Mouse (Mus musculus): Measurements from ENCODE around the gene Dnajb12. TPM values are rescaled to one million over a fixed set of nuclear protein-coding genes. Genes with fewer than 3 reads are reported as not detected.

Dnajb12 gene
- polyA plus RNA-seq, 2 experiments = 12.0 to 12.4 TPM

DNA sequence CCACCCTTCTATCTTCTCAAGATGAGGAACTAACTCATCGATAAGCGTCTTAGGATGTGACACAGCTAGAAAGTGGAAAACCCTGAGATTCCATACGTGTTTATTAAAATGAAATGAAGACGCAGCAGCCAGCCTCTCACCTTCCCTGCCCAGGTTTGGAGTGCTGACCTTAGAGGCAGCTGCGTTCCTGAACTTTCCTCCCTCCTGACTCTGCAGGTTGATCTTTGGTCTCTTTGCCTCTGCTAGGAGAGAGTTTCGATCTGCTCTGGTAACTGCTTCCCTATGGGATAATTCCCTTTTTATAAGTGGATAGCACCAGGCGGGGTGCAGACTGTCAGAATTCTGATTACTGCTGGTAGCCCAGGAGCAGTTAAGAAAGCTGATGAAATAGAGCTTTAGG lies 1.5 kb downstream of the Dnajb12 start:
- TF ChIP-seq EP300 (IDR thresholded peaks at IDR 0.05; ENCODE audit: low read depth) = no peak
- TF ChIP-seq CTCF (IDR thresholded peaks at IDR 0.05; ENCODE audit: low read depth) = no peak
- Histone ChIP-seq H3K4me2 (ENCODE audit: low read depth) (peak overlapping the region; percentile 93), H3K27me3 (ENCODE audit: control insufficient read depth, insufficient read depth, low read length) (no peaks in the 10 kb centered on the region), H3K9ac (replicated peaks) (peak overlapping the region; percentile 100), H3K27ac (peak overlapping the region; percentile 99), H3K4me3 (ENCODE audit: insufficient read depth in 1 of 2, low read depth in 2 of 2, low read length in 2 of 2) (peak overlapping the region; percentile 95 to 99), H3K36me3 (replicated peaks; ENCODE audit: control insufficient read depth, insufficient read depth, low read depth) (no peaks in the 10 kb centered on the region; the same call in 1 of the 2 replicates), H3K4me1 (replicated peaks; ENCODE audit: control insufficient read depth in 2 of 2, insufficient read depth in 2 of 2, low read length in 1 of 2) (peaks cover 43 to 50% of the 10 kb centered on the region in 2 experiments), H3K9me3 (ENCODE audit: control insufficient read depth, low read length) (no peaks in the 10 kb centered on the region)
- ATAC-seq (ENCODE audit: insufficient read depth) (no peak), DNase-seq (ENCODE audit: low read depth in 3 of 3, low spot score in 3 of 3) (no peak)
- WGBS (ENCODE audit: insufficient replicate concordance) = 51% methylated on average over 7 of the region's 7 CpGs

DNA sequence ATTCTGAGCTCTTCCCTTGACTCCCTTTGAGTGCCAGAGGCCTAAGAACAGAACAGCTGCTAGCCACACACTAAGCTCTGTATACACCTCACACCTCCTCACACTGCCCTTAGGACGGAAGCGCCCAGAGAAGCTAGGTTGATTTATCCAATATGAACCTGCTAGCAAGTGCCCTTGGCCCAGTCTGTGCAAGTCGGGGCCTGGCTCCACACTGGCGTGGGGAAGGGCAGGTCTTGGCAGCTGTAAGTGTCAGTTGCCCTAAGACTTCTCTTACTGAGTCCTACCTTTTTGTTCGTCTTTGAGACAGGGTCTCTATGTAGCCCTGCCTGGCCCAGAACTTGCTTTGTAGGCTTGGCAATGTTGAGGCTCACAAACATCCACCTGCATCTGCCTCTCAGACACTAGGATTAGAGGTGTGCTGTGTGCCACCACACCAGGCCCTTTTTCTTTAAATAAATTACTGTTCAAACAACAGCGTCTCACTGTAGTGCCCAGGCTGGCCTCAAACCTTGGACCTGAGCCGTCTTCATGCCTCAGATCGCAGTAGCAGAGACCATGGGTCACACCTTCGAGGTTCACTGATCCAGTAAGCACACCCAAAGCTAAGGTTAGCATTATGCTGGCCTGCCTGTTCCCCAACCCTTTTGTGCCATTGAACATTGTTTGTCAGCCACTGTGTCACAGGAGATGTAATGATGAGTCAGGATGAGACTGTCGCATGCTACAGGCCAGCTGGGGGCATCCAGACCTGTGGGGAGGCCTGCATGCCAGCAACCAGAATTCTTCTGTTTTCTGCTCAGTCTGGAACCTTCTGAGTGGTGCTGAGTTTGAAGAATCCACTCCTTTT lies 5.2 kb downstream of the Dnajb12 start:
- Histone ChIP-seq H3K4me1 (replicated peaks; ENCODE audit: control insufficient read depth in 2 of 2, insufficient read depth in 2 of 2, low read length in 1 of 2) (peaks cover 21 to 36% of the 10 kb centered on the region in 2 experiments), H3K9ac (replicated peaks) (no peak overlapping the region), H3K4me3 (ENCODE audit: insufficient read depth in 1 of 2, low read depth in 2 of 2, low read length in 2 of 2) (no peak overlapping the region), H3K9me3 (ENCODE audit: control insufficient read depth, low read length) (no peaks in the 10 kb centered on the region), H3K36me3 (replicated peaks; ENCODE audit: control insufficient read depth, insufficient read depth, low read depth) (no peaks in the 10 kb centered on the region; the same call in 1 of the 2 replicates), H3K27ac (peak overlapping the region; percentile 34), H3K27me3 (ENCODE audit: control insufficient read depth, insufficient read depth, low read length) (no peaks in the 10 kb centered on the region), H3K4me2 (ENCODE audit: low read depth) (no peak overlapping the region)
- no peak for TF ChIP-seq CTCF (IDR thresholded peaks at IDR 0.05; ENCODE audit: low read depth)
- no peak for TF ChIP-seq EP300 (IDR thresholded peaks at IDR 0.05; ENCODE audit: low read depth)
- WGBS (ENCODE audit: insufficient replicate concordance) = 86% methylated on average over 10 of the region's 10 CpGs
- DNase-seq (ENCODE audit: low read depth in 3 of 3, low spot score in 3 of 3) (no peak), ATAC-seq (ENCODE audit: insufficient read depth) (no peak)

DNA sequence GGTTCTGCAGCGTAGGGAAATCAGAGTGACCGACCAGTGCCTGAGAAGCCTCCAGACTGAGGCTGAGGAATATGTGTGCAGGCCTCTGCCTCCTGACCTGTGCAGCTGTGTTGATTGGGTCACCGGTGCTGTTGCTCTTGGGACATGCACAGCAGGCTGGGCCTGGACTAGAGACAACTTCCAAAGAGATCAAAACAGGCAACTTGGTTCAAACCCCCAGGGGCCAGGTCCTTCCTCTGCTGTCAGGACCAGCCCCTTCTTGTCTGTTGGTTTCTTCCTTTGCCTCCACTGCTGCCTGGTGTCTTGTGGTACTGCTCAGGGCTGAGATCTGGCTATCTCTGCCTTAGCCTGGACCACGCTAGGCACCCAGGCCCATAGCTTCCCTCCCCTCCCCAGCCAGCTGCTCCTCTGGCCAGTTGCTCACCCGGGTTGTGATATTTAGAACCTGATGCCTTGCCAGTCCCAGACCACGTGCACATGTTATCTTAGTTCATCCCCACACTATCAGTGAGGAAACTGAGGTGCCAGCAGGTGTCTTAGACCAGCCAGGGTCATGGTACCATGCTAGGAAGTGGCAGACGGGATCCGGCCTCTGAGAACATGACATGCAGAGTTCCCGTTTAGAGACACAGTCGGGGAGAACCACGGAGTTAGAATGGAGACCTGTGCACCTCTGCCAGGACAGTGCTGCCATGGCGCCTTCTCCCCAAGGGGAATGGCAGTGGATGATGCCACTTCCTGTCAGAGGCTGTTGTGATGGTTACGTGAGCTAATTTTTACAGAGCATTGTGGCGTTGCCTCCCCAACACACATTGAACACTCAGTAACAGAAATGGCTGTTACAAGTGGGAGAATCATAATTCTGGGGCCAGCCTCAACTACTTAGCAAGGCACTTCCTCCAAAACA lies 6.1 kb downstream of the Dnajb12 start:
- Histone ChIP-seq H3K9ac (replicated peaks) (0 out of 2 replicates have a peak overlapping the region, but pooled peaks have one; percentile 7), H3K36me3 (replicated peaks; ENCODE audit: control insufficient read depth, insufficient read depth, low read depth) (no peaks in the 10 kb centered on the region; the same call in none of the 2 replicates), H3K27ac (peak overlapping the region; percentile 14), H3K4me3 (ENCODE audit: insufficient read depth in 1 of 2, low read depth in 2 of 2, low read length in 2 of 2) (no peak overlapping the region), H3K4me1 (replicated peaks; ENCODE audit: control insufficient read depth in 2 of 2, insufficient read depth in 2 of 2, low read length in 1 of 2) (peaks cover 21 to 35% of the 10 kb centered on the region in 2 experiments), H3K9me3 (ENCODE audit: control insufficient read depth, low read length) (no peaks in the 10 kb centered on the region), H3K4me2 (ENCODE audit: low read depth) (no peak overlapping the region; the same call in 1 of the 2 replicates), H3K27me3 (ENCODE audit: control insufficient read depth, insufficient read depth, low read length) (no peaks in the 10 kb centered on the region)
- ATAC-seq (ENCODE audit: insufficient read depth) = peak; percentile 9; the same call in 1 of the 2 replicates
- WGBS (ENCODE audit: insufficient replicate concordance) = 74% methylated on average over 14 of the region's 14 CpGs
- TF ChIP-seq CTCF (IDR thresholded peaks at IDR 0.05; ENCODE audit: low read depth) (no peak), EP300 (IDR thresholded peaks at IDR 0.05; ENCODE audit: low read depth) (no peak)
- DNase-seq (ENCODE audit: low read depth in 3 of 3, low spot score in 3 of 3) = no peak

- WGBS (ENCODE audit: insufficient replicate concordance) = 89% methylated on average over 1 of the region's 1 CpGs
- Histone ChIP-seq H3K36me3 (replicated peaks; ENCODE audit: control insufficient read depth, insufficient read depth, low read depth) (peaks cover 3% of the 10 kb centered on the region), H3K4me2 (ENCODE audit: low read depth) (no peak overlapping the region; the same call in 1 of the 2 replicates), H3K27me3 (ENCODE audit: control insufficient read depth, insufficient read depth, low read length) (no peaks in the 10 kb centered on the region), H3K9me3 (ENCODE audit: control insufficient read depth, low read length) (no peaks in the 10 kb centered on the region), H3K9ac (replicated peaks) (no peak overlapping the region), H3K4me3 (ENCODE audit: insufficient read depth in 1 of 2, low read depth in 2 of 2, low read length in 2 of 2) (no peak overlapping the region), H3K27ac (peak overlapping the region; percentile 14; the same call in 1 of the 2 replicates), H3K4me1 (replicated peaks; ENCODE audit: control insufficient read depth in 2 of 2, insufficient read depth in 2 of 2, low read length in 1 of 2) (peaks cover 14 to 29% of the 10 kb centered on the region in 2 experiments)
- no peak for TF ChIP-seq CTCF (IDR thresholded peaks at IDR 0.05; ENCODE audit: low read depth)
- TF ChIP-seq EP300 (IDR thresholded peaks at IDR 0.05; ENCODE audit: low read depth) = no peak
- ATAC-seq (ENCODE audit: insufficient read depth) = no peak
- DNase-seq (ENCODE audit: low read depth in 3 of 3, low spot score in 3 of 3) = no peak
Observed at GRCm38 (mm10) chr10:59886081-59886466, 6.7 kb downstream of the Dnajb12 start.

All from liver, embryonic 14.5 days (tissue).